In genomic region chr1:33490220-33490619, GRCm38 (mm10) we compare ENCODE assay signal across 19 mouse cellular contexts.
"Had no signal": no experiment of that assay in that cellular context is flagged by ENCODE, and none has a peak within 500 bp of the region (broad histone marks: within the 10 kb centered on the region; RNA-seq: fewer than 3 reads in every experiment).

No protein-coding gene starts in this region.

- H3K9me3 ChIP-seq: limb, embryonic 12.5 days; limb, embryonic 15.5 days; megakaryocyte, embryonic 14.5 days; midbrain, embryonic 10.5 days had no signal

- H3K4me2 ChIP-seq: limb, embryonic 12.5 days; limb, embryonic 15.5 days; liver, embryonic 11.5 days; lung, embryonic 14.5 days had no signal

- H3K4me3 ChIP-seq: layer of hippocampus, adult 2 months; limb, embryonic 12.5 days; limb, embryonic 15.5 days; megakaryocyte, embryonic 14.5 days; midbrain, embryonic 10.5 days had no signal

- DNase-seq: kidney, adult 2 months; kidney, postnatal 25 days; layer of hippocampus, adult 9-11 months; liver, postnatal 0 days; lung, embryonic 14.5 days; thymus, adult 2 months; thymus, postnatal 14 days; thymus, postnatal 4 days had no signal

- H3K9ac ChIP-seq: limb, embryonic 12.5 days; limb, embryonic 15.5 days; liver, embryonic 14.5 days; liver, postnatal 0 days; lung, embryonic 14.5 days had no signal

- H3K27ac ChIP-seq: kidney, postnatal 0 days; layer of hippocampus, adult 2 months; limb, embryonic 12.5 days; limb, embryonic 15.5 days; liver, embryonic 14.5 days; macrophage; midbrain, embryonic 10.5 days had no signal

- H3K27me3 ChIP-seq: limb, embryonic 12.5 days; limb, embryonic 15.5 days; megakaryocyte, embryonic 14.5 days had no signal

- H3K36me3 ChIP-seq: limb, embryonic 12.5 days; limb, embryonic 15.5 days; midbrain, embryonic 10.5 days had no signal

- ATAC-seq: liver, postnatal 0 days; lung, postnatal 0 days; midbrain, embryonic 16.5 days had no signal

- H3K4me1 ChIP-seq: limb, embryonic 12.5 days; limb, embryonic 15.5 days had no signal
